Mouse (Mus musculus) embryonic stem cell, embryonic (primary cell): ENCODE data around the gene Vmn1r173.
"Not testable (repeated sequence)": the region's sequence is repeated elsewhere in the genome, so short reads cannot be mapped to it uniquely, and the experiment has no call there.

Source experiments
- CTCF ChIA-PET, 4 experiments: fragments of 300-600 bp in 2 of 4; fragments of 350-600 bp in 2 of 4; sonication (Branson Sonifier 250); formaldehyde crosslinking; loops; one replicate each; lab custom pipeline; 2022; ENCODE audit warnings: inconsistent platforms in 2 of 4; lab: Charles Lee
- POLR2A ChIA-PET, 4 experiments: fragments of 300-600 bp in 2 of 4; fragments of 350-600 bp in 2 of 4; sonication (Branson Sonifier 250); formaldehyde crosslinking; loops; one replicate each; lab custom pipeline; 2022; ENCODE audit warnings: antibody characterized with exemption in 4 of 4, inconsistent platforms in 1 of 4; lab: Charles Lee

Vmn1r173 gene

DNA sequence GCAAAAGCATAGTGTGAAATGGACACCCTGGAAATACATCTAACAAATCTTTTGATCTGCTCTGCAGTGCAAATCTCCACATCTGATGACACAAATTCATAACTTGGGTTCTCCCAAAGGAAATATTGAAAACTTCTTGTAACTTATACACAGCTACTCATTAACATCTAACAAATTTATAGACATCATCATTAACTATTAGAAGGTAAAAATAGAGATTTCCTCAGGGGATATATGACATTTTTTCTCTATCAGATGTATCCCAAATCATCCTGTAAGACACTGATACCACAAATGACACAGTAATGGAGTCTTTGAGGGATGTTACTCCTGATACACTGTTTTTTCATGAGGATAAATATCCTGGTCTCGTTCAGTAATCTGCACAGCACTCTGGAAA is at the start of gene Vmn1r173:
Gene Vmn1r173 (plus strand): TSS at position 301 of the 400 bp plus-strand sequence.
- CTCF ChIA-PET, POLR2A ChIA-PET: not testable (repeated sequence)

DNA sequence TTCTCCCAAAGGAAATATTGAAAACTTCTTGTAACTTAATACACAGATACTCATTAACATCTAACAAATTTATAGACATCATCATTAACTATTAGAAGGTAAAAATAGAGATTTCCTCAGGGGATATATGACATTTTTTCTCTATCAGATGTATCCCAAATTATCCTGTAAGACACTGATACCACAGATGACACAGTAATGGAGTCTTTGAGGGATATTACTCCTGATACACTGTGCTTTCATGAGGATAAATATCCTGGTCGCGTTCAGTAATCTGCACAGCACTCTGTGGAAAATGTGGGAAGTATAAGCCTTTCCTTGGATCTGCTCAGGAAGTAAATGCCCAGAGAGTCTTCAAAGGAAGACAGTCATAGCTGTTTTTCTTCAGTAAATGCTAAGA is 42.5 kb upstream of the Vmn1r173 start, which contains the start of gene Vmn1r172:
Gene Vmn1r172 (plus strand): TSS at position 301 of the 400 bp plus-strand sequence.
- ChIA-PET CTCF (no interaction called here), POLR2A (no interaction called here)

DNA sequence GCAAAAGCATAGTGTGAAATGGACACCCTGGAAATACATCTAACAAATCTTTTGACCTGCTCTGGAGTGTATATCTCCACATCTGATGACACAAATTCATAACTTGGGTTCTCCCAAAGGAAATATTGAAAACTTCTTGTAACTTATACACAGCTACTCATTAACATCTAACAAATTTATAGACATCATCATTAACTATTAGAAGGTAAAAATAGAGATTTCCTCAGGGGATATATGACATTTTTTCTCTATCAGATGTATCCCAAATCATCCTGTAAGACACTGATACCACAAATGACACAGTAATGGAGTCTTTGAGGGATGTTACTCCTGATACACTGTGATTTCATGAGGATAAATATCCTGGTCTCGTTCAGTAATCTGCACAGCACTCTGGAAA is 51.5 kb downstream of the Vmn1r173 start, which contains the start of gene Vmn1r174:
Gene Vmn1r174 (plus strand): TSS at position 301 of the 400 bp plus-strand sequence.
- POLR2A ChIA-PET, CTCF ChIA-PET: not testable (repeated sequence)
